Mouse (Mus musculus) kidney, postnatal 14 days (tissue): Measurements from ENCODE around the gene Scarb1.

Source experiments
- DNase-seq: peaks from one replicate; pipeline ENCODE4 v3.0.0; 2022; ENCODE audit warnings: mixed read lengths

The Scarb1 gene

DNA sequence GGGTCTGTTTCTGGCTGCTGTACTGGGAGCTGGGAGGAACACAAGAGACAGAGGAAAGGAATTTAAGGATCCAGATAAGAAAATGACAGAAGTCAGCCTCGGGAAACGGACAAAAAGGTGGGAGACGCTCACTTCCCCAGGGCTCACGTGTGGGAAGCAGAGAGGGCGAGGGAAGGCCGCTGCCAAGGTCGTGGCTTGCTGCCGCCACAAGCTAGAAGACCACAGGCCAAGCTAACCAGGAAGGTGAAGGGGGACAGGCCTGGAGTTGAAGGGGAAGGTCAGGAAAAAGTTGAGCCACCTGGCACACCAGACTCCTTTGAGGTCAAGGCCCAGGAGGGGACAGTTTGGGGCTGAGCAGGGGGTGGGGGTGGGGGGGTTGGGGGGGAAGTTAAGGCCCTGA is 10.2 kb downstream of the Scarb1 start:
- no peak for DNase-seq

DNA sequence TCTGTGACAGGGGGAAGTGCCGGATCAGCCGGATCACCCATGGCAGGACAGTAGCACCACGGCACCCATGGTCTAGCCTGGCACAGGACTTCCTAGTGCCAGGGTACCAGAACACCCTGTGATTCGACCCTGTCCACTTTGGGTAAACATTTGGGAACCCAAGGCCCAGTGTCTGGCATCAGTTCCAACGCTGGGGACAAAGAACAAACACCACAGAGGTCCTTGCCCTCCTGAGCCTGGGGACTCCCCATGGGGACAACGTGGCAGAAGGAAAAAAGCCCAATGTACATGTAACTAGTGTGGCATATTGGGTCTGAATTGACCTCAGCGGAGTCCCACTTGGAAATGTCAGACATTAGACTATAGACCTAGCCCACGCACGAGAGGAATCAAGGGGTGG is 10.7 kb downstream of the Scarb1 start:
- no peak for DNase-seq

DNA sequence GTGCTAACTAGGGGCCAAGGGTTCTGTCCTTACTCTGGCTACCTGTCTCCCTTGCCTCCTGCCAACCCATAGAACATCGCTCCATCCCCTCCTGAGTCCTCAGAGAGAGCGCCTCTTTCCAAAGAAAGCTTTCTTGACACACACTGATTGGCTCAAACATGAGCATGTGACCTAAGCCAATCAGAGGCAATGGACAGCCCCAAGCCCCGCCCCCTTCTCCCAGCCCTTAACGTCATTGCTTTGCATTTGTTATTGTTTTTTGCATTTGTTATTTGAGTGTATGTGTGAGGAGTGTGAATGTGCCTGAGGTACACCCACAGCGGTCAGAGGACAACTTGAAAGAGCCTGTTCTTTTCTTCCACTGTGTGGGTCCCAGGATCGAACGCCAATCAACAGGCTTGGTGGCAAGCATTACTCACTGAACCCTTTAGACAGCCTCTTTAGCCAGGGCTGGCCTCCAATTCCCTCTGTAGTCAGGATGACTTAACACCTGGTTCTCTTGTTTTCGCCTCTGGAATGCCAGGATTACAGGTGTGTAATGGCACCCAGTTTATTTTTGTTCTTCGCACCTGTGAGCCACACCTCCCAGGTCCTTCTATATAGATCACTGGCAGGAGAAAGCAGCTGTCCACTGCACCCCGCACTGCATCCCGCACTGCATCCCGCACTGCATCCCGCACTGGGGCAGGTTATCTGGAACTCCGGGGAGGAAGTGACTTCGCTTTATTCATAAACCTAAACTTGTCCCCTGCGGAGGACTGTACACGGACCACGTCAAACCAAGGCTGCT is 13.1 kb downstream of the Scarb1 start:
- DNase-seq, result no peak

DNA sequence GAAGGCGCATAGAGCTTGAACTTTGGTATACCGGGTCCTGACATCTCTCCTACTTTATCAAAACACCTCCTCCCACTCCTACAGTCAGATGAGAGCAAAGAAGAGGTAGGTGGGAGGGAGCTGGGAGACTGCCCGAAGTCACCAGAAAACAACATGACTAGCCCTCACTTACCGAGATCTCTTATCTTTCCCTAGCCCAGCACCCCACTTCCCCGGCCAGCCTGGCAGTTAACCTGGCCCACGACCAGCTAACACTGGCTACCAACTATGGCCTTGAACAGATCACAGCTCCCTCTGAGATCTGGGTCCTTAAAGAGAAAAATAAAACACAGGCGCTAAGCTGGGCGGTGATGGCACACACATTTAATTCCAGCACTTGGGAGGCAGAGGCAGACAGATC is 14.5 kb downstream of the Scarb1 start:
- no peak for DNase-seq

DNA sequence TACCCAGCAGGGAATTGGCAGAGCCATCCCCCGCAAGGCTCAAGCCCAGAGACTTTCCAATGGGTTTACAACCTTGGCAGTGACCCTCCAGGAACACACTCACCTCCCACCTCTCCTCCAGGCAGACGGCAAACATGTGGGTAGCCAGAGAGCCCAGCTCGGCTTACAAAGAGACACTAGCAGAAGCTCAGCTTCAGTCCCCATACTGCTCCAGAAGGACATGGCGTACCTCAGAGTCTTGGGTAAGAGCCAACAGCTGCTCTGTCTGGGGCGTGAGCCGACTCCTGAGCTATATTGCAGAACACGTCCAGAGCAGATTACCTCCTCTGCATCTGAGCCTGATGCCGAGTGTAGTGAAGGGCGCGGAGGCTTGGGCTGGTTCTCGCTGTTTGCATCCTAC is 15.0 kb downstream of the Scarb1 start:
- DNase-seq, result no peak

DNA sequence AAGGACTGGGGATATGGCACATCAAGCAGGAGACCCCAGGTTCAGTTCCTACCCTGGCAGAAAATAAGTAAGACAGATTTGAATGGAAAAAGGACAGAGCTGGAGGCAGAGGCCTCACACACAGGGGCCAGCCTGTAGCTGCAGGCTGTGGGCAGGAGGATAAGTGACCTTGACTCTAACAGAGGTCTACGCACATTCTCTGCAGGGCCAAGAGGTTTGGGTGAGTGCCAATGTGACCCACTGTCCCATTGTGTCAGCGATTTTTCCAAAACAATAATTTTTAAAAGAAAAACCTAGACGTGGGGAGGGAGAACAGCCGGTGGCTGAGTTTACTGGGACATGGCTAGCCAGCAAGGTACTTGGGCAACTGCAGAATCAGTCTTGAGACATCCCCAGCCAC is 15.6 kb downstream of the Scarb1 start:
- no peak for DNase-seq

DNA sequence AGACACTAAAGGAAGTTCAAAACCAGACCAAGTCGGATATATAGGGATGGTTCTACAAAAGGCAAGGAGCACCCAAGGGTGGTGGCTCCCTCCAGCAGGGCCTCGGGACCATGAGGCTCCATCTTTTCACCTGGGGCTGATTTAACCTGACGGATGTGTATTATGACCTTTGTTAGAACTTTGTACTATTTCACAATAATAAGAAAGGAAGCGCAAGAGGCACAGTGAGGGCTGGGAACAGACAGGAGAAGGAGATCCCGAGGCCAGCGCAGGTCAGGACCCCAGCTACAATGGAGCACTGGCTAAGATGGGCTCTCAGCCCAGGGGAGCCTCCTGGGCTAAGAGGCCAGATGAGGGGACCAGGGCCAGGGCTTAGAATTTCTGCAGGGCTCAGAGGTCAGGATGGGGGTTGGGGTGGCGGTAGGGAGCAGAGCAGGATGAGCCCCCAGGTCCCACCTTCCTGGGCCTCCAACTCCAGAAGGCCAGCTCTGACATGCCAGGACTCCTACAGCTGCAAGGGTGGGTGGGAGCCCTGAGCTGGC is 16.9 kb downstream of the Scarb1 start:
- DNase-seq, result no peak

DNA sequence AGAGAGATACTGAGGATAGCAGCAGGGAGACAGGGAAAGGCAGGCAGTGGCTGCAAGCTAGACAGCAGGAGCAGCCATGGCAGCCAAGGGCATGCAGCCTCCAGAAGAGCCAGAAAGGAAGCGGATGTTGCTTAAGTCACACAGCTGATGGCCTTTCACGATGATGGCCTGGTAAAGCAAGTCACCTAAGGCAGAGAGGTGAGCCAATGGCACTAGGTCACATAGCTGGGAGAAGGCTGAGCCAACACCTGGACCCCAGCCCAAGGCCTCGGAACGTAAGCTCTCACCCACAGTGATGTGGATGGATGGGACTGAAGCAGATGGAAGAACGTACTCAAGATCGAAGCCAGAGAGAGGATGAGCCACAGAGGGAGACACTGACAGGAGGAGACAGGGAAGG is 17.8 kb downstream of the Scarb1 start:
- DNase-seq, result no peak

DNA sequence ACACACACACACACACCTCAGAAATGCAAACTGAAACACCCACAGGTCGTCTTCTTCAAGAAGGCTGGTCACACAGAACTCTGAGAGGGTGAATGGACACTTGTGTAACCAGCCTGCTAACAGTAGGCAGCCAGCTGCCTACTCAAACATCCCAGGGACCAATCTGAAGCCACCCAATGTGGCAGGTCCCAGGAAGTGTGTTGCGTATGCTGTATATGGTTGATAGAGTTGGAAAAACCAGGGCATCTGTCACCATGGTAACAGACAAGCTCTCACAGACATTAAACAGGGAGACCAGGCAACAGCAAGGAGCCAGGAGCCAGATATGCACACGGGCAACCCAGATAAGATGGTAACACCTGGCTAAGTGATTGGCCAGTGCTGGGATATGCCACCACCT is 19.1 kb downstream of the Scarb1 start:
- no peak for DNase-seq

DNA sequence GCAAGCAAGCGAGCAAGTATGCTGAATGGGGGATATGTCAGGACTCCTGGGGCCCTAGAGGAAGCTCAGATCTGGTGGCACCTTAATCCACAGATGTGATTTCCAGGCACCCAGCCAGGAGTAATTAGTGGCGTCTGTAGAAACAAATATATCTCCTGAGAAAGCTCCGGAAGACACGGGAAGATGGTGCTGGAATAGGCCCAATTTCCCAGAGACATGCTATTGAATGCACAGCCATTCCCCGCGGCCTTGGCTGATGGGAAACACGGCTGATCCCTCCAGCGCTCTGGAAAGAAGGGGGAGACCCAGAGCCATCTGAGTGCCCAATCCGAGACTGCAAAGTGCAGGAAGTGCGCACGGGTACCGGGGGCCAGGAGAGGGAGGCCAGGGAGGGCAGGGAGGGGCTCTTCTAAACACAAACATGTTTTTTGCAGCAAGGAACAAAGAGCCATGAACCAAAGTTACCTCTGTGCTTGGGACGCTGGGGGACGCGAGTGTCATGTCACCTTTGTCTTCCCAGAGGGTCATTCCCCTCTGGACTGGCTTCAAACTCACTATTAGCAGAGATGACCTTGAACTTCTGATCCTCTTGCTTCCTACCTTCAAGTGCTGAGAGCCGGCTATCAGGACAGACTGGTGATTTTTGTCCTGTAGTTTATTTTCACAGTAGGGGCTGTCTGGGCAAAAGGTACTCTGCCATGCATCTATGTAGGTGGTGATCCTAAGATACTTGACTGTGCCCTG is 21.7 kb downstream of the Scarb1 start:
- DNase-seq, result peak; percentile 88

DNA sequence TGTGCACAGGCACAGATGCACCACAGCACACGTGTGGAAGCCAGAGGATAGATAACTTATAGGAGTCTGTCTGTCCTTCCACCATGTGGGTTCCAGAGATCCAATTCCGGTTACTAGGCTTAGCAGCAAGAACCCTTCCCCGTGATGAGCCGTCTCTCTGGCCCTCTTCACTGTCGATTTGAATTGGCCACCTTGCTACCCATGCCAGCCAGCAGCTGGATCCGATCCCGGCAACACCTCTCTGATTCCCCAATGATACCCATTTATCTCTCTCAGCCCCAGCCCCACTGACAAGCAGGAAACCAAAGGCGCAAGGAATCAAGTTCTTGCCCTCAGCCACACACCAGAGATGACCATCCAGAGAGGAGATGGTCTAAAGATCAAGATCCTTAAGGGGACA is 22.9 kb downstream of the Scarb1 start:
- no peak for DNase-seq

DNA sequence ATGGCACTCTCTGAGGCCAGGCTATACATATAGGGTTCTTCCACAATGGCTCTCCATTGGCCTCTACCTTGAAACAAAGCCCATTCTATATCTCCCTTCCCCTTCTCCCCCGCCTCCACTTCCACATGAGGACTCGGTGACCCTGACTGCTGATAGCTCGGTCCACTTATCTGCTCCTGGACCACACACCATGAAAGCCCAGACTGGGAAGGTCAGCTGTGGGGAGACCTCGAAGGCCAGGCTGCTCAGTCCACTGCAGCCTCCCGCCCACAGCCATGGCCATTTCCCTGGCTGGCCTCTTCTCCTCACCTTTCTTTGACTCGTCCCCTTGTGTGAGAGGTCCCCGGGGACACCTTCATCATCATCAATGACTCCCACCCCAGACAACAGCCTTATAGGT is 23.6 kb downstream of the Scarb1 start:
- no peak for DNase-seq

DNA sequence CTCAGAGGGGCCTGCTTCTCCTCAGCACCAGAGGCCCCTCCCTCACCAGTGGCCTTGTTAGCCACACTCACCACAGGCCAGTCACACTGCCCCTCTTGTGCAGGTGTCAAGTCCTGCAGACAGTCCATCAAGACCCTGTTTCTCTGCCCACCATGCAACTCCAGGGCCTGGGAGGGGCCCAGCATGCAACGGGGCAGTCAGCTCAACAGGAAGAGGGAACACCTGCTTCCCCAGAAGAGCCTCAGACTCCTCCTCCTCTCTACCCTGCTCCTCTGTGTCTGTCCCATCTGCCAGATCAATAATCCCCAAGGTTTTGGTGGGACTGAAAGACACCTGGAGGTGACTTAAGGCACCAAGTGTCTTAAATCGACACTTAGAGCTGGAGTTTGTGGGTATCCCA is 24.1 kb downstream of the Scarb1 start:
- no peak for DNase-seq

DNA sequence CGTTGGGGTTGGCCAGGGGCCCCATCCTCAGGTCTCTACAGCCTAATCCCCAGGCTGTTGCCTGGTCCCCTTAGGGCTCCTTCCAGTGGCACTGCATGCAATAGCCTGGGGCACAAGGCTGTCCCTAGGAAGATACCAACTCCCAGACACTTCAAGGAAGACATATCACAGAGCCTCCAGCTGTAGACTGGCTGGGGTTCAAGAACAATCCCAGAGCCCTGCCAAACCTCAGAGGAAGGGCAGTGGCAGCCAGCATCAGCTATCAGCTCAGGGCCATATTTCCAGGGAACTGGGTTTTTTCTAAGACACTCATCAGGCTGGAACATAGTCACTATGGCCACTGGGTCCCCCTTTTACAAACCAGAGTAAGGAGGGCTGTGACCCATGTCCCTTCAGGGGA is 25.8 kb downstream of the Scarb1 start:
- DNase-seq, result peak; percentile 36

DNA sequence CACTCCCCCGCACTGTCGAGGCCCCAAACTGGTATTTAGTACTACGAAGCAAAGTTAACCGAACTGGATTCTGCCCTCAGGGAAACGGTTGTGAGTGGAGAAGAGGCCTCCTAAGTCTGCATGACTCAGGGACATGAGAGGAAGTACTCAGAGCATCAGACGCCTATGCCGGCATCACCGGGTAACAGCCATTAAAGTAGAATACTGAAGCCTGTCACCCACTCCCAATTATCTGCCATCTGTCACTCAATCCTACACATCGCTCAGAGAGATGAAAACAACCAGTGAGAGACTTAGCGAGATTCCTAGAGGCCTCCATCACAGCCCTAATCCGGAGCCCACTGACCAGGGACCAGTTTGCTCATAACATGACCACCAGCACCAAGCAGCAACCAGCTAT is 26.9 kb downstream of the Scarb1 start:
- no peak for DNase-seq

DNA sequence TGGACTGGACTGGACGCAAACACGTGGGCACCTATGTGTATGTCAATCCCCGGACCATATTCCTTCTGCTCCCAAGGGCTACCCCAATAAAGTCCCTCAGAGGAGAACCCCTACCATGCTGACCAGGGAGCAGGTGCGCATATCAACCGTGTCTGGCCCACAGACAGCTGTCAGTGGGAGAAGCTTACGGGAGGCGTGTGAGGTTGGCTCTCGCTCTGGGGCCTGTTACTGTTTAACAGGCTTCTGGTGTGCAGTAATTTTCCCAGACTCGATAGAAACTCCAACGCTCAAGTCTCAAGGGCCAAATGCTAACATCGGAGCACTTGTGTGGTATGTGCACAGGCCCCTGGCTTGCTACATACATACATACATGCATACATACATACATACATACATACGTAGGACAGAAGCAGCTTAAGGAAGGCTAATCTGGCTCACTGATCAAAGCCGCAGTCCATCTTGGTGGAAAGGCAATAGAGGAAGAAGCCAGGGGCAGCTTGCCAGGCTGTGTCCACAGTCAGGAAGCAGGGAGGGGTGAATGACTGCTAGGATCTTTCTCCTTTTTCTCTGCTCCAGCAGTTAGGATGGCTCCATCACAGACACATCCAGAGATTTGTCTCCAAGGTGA is 27.8 kb downstream of the Scarb1 start:
- DNase-seq, result peak; percentile 86

DNA sequence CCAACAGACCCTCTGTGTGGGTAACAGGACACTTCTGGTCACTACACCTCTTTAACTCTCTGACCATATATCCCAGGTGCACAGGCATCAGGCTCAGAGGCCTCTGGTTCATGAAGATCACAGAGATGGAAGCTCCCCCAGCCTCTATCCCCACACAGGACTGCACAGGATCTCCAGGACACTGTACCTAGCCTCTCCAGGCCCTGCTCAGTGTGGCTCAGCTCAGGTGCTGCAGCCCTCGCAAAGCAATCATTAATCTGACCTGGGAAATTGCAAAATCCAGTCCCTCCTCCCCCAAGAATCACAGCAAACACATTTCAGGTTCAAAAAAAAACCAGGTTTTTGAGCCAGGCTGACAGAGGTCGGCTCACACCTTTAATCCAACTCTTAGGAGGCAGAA is 29.9 kb downstream of the Scarb1 start:
- no peak for DNase-seq

DNA sequence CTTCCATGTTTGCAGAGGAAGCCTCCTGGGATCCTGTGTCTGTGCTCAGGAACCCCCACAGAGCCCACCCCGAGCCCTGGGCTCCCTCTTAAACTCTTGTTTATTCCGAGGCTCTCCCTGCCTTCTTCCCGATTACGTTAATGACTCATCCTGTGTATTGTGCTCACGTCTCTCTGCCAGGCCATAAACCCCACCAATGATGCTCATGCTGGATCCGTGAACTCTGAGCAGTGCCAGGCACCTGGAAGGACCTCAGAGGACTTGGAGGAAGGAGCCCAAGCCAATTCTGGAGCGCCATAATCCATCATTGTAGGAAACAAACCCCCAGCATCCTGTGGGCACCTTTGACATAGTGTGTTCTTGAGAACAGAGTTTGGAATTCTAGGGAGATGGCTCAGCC is 31.7 kb downstream of the Scarb1 start:
- DNase-seq, result peak; percentile 45

DNA sequence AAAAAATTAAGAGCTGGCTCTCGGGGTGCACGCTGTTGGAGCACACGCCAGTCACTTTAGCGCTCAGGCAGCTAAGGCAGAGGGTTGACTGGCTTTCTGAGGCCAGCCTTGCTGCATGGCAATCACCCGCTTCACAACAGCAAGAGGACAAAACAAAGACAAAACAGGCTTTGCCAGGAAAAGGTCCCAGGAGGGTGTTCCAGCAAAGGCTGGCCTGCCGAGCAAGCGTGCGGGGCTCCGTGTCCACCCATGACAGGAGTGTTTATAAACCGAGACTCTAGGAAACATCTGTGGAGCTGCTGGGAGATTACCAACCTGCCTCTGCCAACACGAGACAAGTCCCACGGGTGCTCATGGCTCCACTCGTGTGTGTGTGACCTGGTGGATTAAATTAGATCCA is 34.1 kb downstream of the Scarb1 start:
- DNase-seq, result no peak

DNA sequence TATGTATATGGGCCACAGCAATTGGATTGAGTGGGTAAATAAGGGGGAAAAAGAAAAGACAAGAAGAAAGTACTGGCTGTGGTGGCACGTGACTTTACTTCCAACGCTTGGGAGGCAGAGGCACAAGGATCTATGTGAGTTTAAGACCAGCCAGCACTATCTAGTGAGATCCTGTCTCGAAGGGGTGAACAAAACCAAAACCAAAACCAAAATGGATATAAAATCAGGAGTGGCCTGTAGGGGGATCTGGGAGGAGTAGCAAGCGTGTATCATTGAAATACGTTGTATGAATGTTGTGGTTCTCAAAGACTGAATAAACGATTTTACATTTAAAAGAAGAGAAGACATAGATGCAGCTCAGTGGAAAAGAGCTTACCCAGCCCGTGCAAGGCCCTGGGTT is 34.5 kb downstream of the Scarb1 start:
- DNase-seq, result no peak

DNA sequence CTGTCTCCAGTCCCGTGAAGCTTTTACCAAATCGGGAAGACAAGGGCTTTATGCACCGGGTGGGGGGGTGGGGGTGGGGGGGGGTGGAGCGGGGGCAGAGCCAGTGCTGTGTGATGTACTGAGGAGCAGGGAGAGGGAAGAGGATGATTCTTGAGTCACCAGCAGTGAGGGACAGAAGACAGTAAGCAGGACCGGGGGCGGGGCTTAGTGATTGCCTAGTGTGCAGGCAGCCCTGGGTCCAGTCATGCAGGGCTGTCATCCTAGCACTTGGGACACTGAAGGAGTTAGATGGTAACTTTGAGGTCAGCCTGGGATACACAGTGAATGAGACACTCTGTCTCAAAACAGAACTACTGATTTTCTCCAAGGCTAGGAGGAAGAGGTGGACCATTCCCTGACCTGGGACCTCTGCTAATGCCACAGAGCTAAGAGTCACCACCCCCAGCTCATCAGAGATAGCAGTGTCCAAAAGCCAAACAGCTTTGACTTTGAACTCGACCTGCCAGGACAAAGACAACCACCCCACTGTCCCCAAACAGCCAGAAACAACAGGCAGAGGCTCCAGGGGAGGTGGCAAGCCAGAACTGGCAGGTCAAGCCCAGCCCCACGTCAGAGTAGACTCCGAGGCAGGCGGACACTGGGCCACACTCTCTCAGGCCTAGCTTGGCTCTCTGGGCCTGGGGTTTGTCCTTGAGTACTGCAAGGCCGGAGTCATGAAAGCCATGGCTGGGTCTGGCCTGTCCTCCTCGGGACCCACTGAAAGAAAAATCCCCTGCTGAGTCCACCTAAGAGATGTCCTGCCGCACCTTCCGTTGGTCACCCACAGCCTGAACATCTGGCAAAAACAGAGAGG is 35.4 kb downstream of the Scarb1 start:
- DNase-seq, result no peak

DNA sequence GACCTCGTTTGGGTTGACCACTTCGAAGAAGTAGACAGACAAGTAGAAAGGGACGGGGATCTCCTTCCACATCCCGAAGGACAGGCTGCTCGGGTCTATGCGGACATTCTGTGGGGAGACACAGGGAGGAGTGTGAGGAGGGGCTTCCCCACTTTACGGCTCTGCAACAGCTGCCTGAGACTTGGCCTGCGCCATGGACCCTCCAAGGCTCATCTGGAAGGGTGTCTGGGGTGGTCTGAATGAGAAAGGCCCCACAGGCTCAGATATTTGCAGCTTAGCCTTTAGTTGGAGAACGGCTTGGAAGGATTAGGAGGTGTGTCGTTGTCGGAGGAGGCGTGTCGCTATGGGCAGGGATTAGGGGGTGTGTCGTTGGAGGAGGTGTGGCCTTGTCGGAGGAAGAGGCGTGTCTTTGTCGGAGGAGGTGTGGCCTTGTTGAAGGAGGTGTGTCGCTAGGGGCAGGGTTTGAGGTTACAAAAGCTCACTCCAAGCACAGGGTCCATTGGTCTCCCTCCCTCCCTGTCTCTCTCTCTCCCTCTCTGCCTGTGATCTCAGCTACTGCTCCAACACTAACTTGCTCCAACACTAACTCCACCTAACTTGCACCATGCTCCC is 36.5 kb downstream of the Scarb1 start:
- DNase-seq, result peak; percentile 53
